Mouse (Mus musculus): Measurements from ENCODE around the gene Sec14l1.

The Sec14l1 gene

GRCm38 (mm10) chr11:117191524-117191923, 76.6 kb downstream of the Sec14l1 start:
- DNase-seq = no peak

DNA sequence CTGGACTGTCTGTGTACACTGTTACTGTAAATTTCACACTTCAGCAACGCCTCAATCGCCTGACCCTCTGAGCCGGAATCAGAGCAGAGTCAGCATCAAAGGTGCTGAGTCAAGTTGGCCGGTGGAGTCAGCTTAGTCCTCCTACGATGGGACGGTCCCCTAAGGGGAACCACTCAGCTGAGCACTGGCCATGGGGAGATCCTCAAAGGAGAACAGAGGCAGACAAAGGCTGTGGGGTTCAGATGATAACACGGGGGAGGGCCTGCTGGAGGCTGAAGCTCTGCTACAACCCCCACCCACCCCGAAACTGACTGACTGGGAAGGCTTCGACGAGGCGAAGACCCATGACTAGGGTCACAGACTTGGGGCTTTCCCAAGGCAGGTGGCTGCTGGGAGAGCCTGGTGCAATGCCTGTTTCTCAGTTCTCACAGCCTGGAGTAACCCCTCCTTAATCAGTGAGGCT, 79.5 kb downstream of the Sec14l1 start:
- no peak for DNase-seq

DNA sequence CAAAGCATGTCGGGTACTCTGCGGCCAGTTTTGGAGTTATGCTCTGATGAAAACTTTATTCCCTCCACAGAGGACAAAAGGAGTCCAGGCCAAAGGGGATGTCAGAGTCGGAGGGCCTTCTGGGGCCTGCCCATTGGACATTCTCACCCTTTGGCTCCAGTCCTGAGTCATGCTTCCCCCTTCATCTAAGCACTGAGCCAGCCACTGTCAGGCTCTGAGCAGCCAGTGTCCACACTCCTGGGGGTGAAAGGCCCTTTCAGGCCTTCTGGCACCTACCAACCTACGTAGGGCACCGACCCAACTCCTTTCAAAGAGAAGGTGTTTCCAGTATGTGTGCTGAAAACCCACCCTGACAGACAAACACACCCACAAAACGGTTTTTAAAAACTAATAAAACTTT, 80.6 kb downstream of the Sec14l1 start:
- DNase-seq = no peak

GRCm38 (mm10) chr11:117196681-117197080, 81.7 kb downstream of the Sec14l1 start:
- DNase-seq = no peak

DNA sequence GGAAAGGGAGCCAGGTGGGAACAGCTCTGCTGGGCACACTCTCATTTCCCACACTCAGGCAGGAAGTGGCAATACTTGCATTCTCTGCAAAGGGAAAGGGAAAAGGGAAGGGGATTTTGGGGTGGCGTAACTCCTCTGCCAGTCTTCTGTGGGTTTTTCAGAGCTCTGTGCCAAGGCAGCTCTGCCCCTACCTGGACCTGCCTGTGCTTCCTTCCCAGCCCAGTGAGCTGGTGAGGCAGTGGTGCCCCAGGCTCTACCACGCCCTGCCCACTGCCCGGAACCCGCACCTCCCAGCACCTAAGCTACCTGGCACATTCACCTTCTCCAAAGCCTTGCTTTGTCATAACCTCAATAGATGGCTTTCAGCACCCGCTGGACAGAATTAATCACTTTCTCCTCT, 83.2 kb downstream of the Sec14l1 start:
- DNase-seq = no peak

- no peak for DNase-seq
Measured at GRCm38 (mm10) chr11:117199282-117200175, 84.6 kb downstream of the Sec14l1 start, which contains the start of gene Sept9. Gene Sept9 (plus strand): TSS chr11:117199661.

DNA sequence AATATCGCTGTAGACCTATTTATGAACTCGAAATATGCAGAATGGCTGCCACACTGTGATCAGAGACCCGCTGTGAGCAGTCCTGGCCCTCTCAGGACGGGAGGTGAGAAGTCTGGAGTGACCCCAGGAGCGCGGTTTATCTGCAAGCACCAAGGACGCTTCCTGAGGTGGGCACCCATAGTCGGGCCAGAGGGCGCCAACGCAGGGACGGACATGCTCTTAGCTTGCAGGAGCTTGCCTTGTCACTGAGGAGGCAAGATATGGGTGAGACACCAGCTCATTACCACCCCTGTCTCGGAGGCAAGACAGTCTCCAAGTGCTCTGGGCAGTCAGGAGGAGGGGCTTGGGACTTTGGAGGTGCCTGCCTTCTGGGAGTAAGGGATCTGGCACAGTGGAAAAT, 86.9 kb downstream of the Sec14l1 start:
- no peak for DNase-seq

- DNase-seq = no peak
Measured at GRCm38 (mm10) chr11:117204606-117205005, 89.6 kb downstream of the Sec14l1 start.

GRCm38 (mm10) chr11:117205042-117205441, 90.1 kb downstream of the Sec14l1 start:
- no peak for DNase-seq

DNA sequence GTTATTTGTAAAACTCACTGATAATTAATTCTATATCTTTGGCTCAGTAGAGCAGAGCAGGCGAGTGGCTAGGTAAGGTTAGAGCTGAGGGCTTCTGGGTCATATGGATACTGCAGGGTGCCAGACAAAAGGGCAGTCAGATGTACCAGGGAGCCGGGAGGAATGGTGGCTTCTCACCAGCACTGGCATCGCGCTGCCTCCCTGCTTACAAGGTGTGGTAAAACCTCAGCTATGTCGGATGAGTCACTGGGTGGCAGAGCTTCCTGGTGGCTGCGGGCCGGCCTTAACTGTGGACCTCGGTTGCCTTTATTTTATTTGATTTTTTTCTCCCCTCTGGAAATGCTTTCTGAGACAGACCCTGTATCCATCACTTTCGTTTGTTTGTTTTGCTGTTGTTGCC, 90.5 kb downstream of the Sec14l1 start:
- DNase-seq = no peak

GRCm38 (mm10) chr11:117207436-117207835, 92.5 kb downstream of the Sec14l1 start:
- no peak for DNase-seq

- DNase-seq = no peak
Measured at GRCm38 (mm10) chr11:117208151-117208673, 93.2 kb downstream of the Sec14l1 start.

Measured in cerebellum, adult 8-10 months (tissue).